Mouse (Mus musculus): Measurements from ENCODE around the gene Psg22.
"Not testable (repeated sequence)": the region's sequence is repeated elsewhere in the genome, so short reads cannot be mapped to it uniquely, and the experiment has no call there.

GRCm38 (mm10) chr7:18725931-18726330 is 8.0 kb downstream of the Psg22 start:
- TF ChIP-seq CTCF (IDR thresholded peaks at IDR 0.05; ENCODE audit: borderline replicate concordance, insufficient read depth, low read length); POLR2A (IDR thresholded peaks at IDR 0.05; ENCODE audit: low read depth, low read length): not testable (repeated sequence)
